Mouse (Mus musculus) heart, postnatal 25 days (tissue): Measurements from ENCODE around the gene Mon1b. TPM values are rescaled to one million over a fixed set of nuclear protein-coding genes. Genes with fewer than 3 reads are reported as not detected.

Experiments used
- DNase-seq: peaks from one replicate; pipeline ENCODE4 v3.0.0; 2022; ENCODE audit warnings: low spot score
- intact Hi-C: fragments of 180-260 bp; cut with DNase I; formaldehyde crosslinking; loops from one replicate; pipeline ENCODE4 v1.15.1; 2025
- total RNA-seq, 2 experiments: library from RNA; stranded (reverse); gene quantifications; 2 replicates each; pipeline ENCODE4 v1.2.3; 2021

The Mon1b gene
- total RNA-seq = 1 to 10 TPM; 6.0 to 6.3 TPM

GRCm38 (mm10) chr8:113634670-113635591 is at the start of gene Mon1b:
Gene Mon1b (plus strand): TSS chr8:113635587.
- peak; percentile 96 for DNase-seq
- intact Hi-C loops = loop anchor here (5.0 kb wide), 2 partner anchors 523 to 1588 kb away; no protein-coding TSS in a partner anchor

DNA sequence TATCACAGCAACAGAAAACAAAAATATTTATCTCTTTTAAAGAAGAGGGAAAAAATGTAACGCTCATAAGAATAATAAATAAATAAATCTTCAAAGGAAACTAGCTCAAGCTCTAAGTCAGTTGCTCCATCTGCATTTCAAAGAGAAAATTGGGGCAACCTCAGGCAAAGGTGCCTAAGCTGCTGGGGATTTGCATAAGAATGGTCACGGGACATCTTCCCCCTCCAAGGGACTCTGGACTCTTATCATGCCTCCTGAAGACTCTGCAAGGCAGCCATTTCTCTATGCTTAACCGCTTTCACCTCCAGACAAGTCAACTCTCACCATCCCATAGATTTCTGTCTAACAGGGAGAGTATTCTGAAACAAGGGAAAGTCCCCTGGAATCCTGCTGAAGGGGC is 37.0 kb upstream of the Mon1b start:
- intact Hi-C loops = no loop called here
- DNase-seq = no peak

GRCm38 (mm10) chr8:113632634-113633033 is 2.8 kb upstream of the Mon1b start:
- DNase-seq = no peak
- intact Hi-C loops = loop anchor here (2.0 to 5.0 kb wide), 3 partner anchors 520 to 1585 kb away; no protein-coding TSS in a partner anchor

GRCm38 (mm10) chr8:113634161-113634560 is 1.2 kb upstream of the Mon1b start:
- intact Hi-C loops = loop anchor here (5.0 kb wide), 2 partner anchors 522 to 1587 kb away; no protein-coding TSS in a partner anchor
- no peak for DNase-seq

GRCm38 (mm10) chr8:113635592-113636279 is 349 bp downstream of the Mon1b start:
- DNase-seq = no peak
- intact Hi-C loops = no loop called here

DNA sequence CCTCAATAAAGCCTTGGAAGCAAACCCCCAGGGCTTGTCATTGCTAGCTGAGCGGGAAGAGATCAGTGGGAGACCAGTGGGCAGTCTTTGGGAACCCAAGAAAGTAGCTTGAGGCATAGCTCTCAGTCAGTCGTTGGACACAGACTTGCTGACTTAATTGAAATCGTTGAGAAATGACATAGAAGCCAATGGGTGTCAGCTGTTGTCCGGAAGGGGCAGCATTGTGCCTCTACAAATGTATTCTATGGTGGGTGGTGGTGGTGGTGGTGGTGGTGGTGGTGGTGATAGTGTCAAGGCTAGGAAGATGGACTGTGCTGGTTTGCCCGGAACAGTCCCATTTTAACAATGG is 867 bp downstream of the Mon1b start:
- no peak for DNase-seq
- intact Hi-C loops = no loop called here

- no peak for DNase-seq
- intact Hi-C loops = no loop called here
Observed at GRCm38 (mm10) chr8:113640357-113640756, 5.0 kb downstream of the Mon1b start.

DNA sequence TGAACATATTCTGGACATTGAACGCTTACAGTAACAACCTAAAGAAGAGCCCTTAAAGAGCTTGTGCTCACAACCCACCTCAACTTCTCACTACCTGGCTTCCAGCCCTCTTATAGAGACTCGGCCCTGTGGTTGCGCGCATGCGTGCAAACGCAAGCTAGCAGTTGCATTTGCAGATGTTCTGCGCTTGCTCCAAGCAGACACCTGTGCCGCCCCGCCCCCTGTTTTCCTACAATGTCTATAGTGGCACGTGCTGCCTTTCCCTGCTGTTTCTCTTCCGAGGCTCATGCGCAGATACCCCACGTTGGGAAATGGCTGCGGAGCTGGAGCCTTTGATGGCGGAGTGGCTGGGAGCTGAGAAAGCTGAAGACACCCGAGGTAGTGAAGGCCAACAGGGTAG is 7.5 kb downstream of the Mon1b start, which contains the start of gene Syce1l:
Gene Syce1l (plus strand): TSS at position 288 of the 400 bp plus-strand sequence.
- intact Hi-C loops = no loop called here
- DNase-seq = no peak

GRCm38 (mm10) chr8:113643479-113644210 is 8.3 kb downstream of the Mon1b start:
- intact Hi-C loops = no loop called here

DNA sequence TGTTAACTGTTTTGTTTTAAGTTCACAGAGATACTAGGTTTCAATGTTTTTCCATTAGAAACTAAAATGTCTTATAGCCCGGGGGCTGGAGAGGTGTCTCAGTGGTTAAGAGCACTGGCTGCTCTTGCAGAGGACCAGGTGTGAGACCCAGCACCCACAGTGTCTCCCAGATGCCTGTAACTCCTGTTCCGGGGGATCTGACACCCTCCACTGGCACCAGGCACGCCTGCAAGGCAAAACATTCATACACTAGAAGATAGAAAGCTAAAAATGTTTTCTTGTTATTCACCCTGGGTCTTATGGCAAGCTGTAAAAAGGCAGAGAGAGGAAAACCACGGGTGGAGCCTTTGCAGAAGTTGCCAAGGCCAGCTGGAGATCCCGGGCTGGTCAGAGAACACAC is 9.8 kb downstream of the Mon1b start:
- intact Hi-C loops = no loop called here
- no peak for DNase-seq

More at GRCm38 (mm10) chr8:113643479-113644210, 8.3 kb downstream of the Mon1b start:
- DNase-seq = no peak

GRCm38 (mm10) chr8:113652450-113652849 is 17.1 kb downstream of the Mon1b start:
- intact Hi-C loops = no loop called here
- no peak for DNase-seq

DNA sequence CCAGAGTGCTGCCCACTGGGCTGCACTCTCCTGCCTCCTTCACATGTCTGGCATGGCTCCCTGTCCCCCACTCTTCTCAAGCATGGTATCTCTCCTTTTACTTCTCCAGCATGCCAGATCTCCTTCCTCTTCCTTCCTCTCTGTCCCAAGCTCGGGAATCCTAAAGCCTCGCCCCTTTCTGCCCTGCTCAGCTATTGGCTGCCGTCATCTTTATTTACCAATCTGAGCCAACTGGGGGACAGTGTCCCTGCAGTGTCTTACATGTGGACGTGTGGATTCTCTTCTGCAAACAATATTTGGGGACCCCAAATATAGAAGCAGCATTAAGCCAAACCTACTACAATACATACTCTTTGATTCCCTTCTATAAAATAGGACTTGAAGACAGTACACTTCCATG is 17.8 kb downstream of the Mon1b start:
- DNase-seq = no peak
- intact Hi-C loops = no loop called here

GRCm38 (mm10) chr8:113656154-113656553 is 20.8 kb downstream of the Mon1b start:
- DNase-seq = no peak
- intact Hi-C loops = no loop called here

DNA sequence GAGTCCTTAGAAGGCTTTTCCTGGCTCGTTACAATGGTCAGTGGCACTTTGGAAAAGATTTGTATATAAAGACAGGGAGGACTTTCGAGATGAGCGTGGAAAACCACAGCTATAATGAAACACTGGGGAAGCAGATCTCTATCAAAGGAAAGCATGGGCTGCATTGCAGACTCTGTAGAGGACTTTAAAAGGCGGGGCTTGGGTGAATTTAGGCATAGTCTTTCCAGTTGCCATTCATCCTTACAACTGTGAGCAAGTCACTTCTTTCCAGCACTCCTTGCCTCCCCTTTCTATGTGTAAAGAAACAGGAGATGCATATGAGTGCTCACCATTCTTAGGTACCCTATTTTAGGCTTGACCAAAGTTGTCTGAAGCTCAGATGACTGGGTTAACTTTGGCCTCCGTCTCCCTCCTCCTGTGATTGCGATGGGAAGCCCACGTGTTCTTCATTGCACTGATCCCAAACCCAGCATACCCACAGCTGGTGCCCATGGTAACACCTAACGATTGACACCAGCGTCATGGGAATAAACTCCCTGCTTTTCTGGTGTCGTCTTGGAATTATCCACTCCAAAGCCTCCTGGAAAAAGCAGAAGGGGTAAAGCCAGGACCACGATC is 21.4 kb downstream of the Mon1b start:
- DNase-seq = no peak
- intact Hi-C loops = no loop called here

GRCm38 (mm10) chr8:113660128-113660527 is 24.7 kb downstream of the Mon1b start:
- no peak for DNase-seq
- intact Hi-C loops = loop anchor here (5.0 to 10.0 kb wide), 4 partner anchors 125 to 777 kb away; partner anchors contain the start of gene Wwox

- peak; percentile 26 for DNase-seq
- intact Hi-C loops = loop anchor here (1.0 to 10.0 kb wide), 5 partner anchors 120 to 773 kb away; partner anchors contain the start of gene Wwox
Observed at GRCm38 (mm10) chr8:113664544-113664943, 29.2 kb downstream of the Mon1b start.

GRCm38 (mm10) chr8:113665036-113665435 is 29.6 kb downstream of the Mon1b start:
- intact Hi-C loops = loop anchor here (5.0 to 10.0 kb wide), 2 partner anchors 120 to 187 kb away; no protein-coding TSS in a partner anchor

GRCm38 (mm10) chr8:113665951-113666350 is 30.6 kb downstream of the Mon1b start:
- no peak for DNase-seq
- intact Hi-C loops = loop anchor here (5.0 to 10.0 kb wide), 2 partner anchors 119 to 186 kb away; no protein-coding TSS in a partner anchor

More at GRCm38 (mm10) chr8:113665036-113665435, 29.6 kb downstream of the Mon1b start:
- DNase-seq = no peak
